Mouse (Mus musculus) midbrain, embryonic 12.5 days (tissue): ENCODE data around the gene Immp2l. TPM values are rescaled to one million over a fixed set of nuclear protein-coding genes. Genes with fewer than 3 reads are reported as not detected.

Source experiments
- ATAC-seq: fragments of 200-750 bp; cut with Nextera tagmentation; 2 replicates; pipeline ENCODE4 v1.8.0; 2017; ENCODE audit warnings: low read depth, moderate TSS enrichment, moderate library complexity; ENCODE audit not compliant: low FRiP score
- H3K27ac ChIP-seq: fragments of 300-500 bp; sonication (generic); replicated peaks from 2 replicates; pipeline ENCODE4 v1.5.1; 2016; ENCODE audit warnings: mild to moderate bottlenecking
- H3K27me3 ChIP-seq: fragments of 300-500 bp; sonication (generic); 2 replicates; pipeline ENCODE4 v1.6.1; 2016; ENCODE audit warnings: mild to moderate bottlenecking
- H3K36me3 ChIP-seq: fragments of 300-500 bp; sonication (generic); 2 replicates; pipeline ENCODE4 v1.6.1; 2016
- H3K4me1 ChIP-seq: fragments of 300-500 bp; sonication (generic); 2 replicates; pipeline ENCODE4 v1.6.1; 2016
- H3K4me2 ChIP-seq: fragments of 300-500 bp; sonication (generic); replicated peaks from 2 replicates; pipeline ENCODE4 v1.6.1; 2016; ENCODE audit warnings: mild to moderate bottlenecking, moderate library complexity
- H3K4me3 ChIP-seq: fragments of 300-500 bp; sonication (generic); 2 replicates; pipeline ENCODE4 v1.5.1; 2016; ENCODE audit warnings: mild to moderate bottlenecking
- H3K9ac ChIP-seq: fragments of 300-500 bp; sonication (generic); replicated peaks from 2 replicates; pipeline ENCODE4 v1.6.1; 2016; ENCODE audit warnings: mild to moderate bottlenecking, moderate library complexity
- H3K9me3 ChIP-seq: fragments of 300-500 bp; sonication (generic); 2 replicates; pipeline ENCODE4 v1.6.1; 2016; ENCODE audit warnings: mild to moderate bottlenecking
- WGBS: fragments of 180-500 bp; shearing (Covaris S2); methylation state at CpG from one replicate; pipeline ENCODE4 v1.1.7; 2016; 5-methylcytosine and 5-hydroxymethylcytosine counted together
- polyA plus RNA-seq: library from polyadenylated mRNA; unstranded; fragments of >200 nt; fragmentation: Nextera tagmentation; extraction: Ambion mirVana; gene quantifications from 2 replicates; pipeline ENCODE4 v1.2.1, GENCODE M21; 2016

Gene Immp2l
- polyA plus RNA-seq, 1 experiment from 2014 or later: 10.7 TPM

GRCm38 (mm10) chr12:41054006-41054791, 30.3 kb downstream of the Immp2l start:
- Histone ChIP-seq H3K36me3 (no peaks in the 10 kb centered on the region), H3K27me3 (no peaks in the 10 kb centered on the region), H3K4me3 (no peak overlapping the region), H3K9me3 (no peaks in the 10 kb centered on the region), H3K4me2 (no peak overlapping the region), H3K4me1 (no peaks in the 10 kb centered on the region), H3K27ac (no peak overlapping the region), H3K9ac (no peak overlapping the region)
- 0 out of 2 replicates have a peak, but pooled peaks have one; percentile 30 for ATAC-seq
- WGBS: 76% methylated on average over 11 of the region's 11 CpGs

DNA sequence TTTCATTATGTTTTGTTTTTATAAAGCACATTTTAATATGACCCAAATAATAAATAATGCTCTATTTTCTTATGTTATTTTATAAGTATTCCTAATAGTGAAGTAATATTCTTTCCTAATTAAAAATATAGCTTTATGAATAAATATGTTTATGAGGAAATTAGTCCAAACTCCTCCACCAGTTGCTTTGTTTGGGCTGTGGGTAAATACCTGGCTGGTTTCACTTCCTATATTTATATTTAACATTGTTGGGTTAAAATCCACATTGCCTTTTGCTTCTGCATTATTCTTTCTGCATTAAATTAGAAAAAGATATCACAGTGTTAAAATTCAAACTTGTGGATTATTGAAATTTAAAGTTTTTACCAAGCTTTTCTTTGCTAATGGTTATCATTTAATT, 32.1 kb downstream of the Immp2l start:
- ATAC-seq: no peak
- no peak overlapping the region for H3K9ac ChIP-seq
- no peaks in the 10 kb centered on the region for H3K27me3 ChIP-seq
- no peak overlapping the region for H3K27ac ChIP-seq
- H3K4me3 ChIP-seq: no peak overlapping the region
- no peaks in the 10 kb centered on the region for H3K9me3 ChIP-seq
- H3K4me2 ChIP-seq: no peak overlapping the region
- no peaks in the 10 kb centered on the region for H3K36me3 ChIP-seq
- H3K4me1 ChIP-seq: no peaks in the 10 kb centered on the region

GRCm38 (mm10) chr12:41063281-41063680, 39.4 kb downstream of the Immp2l start:
- Histone ChIP-seq H3K36me3 (no peaks in the 10 kb centered on the region), H3K4me2 (no peak overlapping the region), H3K27ac (no peak overlapping the region), H3K27me3 (no peaks in the 10 kb centered on the region), H3K9ac (no peak overlapping the region), H3K4me3 (no peak overlapping the region), H3K9me3 (no peaks in the 10 kb centered on the region), H3K4me1 (no peaks in the 10 kb centered on the region)
- no peak for ATAC-seq
- WGBS: 92% methylated on average over 3 of the region's 3 CpGs

DNA sequence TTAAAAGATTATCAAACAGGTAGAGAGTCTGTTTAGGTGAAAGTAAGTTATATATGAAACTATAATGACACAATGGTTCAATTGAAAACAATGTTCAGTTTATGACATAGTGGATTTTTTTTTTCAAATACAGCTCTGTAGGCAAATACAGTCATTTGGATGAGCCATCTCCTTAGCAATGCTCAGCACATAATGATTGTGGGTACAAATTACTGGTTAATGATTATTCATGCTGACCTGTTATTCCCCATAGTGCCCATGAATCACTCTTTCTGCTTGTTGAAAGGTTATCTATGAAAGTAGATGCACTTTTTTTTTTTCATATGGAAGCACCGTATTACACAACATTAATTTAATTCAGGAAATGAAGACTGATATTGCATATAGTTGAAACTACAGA, 58.0 kb downstream of the Immp2l start:
- 95% methylated on average over 1 of the region's 1 CpGs for WGBS
- H3K27ac ChIP-seq: no peak overlapping the region
- H3K4me3 ChIP-seq: no peak overlapping the region
- H3K9me3 ChIP-seq: no peaks in the 10 kb centered on the region
- H3K36me3 ChIP-seq: no peaks in the 10 kb centered on the region
- no peaks in the 10 kb centered on the region for H3K27me3 ChIP-seq
- no peak overlapping the region for H3K4me2 ChIP-seq
- H3K4me1 ChIP-seq: no peaks in the 10 kb centered on the region
- no peak for ATAC-seq
- no peak overlapping the region for H3K9ac ChIP-seq

DNA sequence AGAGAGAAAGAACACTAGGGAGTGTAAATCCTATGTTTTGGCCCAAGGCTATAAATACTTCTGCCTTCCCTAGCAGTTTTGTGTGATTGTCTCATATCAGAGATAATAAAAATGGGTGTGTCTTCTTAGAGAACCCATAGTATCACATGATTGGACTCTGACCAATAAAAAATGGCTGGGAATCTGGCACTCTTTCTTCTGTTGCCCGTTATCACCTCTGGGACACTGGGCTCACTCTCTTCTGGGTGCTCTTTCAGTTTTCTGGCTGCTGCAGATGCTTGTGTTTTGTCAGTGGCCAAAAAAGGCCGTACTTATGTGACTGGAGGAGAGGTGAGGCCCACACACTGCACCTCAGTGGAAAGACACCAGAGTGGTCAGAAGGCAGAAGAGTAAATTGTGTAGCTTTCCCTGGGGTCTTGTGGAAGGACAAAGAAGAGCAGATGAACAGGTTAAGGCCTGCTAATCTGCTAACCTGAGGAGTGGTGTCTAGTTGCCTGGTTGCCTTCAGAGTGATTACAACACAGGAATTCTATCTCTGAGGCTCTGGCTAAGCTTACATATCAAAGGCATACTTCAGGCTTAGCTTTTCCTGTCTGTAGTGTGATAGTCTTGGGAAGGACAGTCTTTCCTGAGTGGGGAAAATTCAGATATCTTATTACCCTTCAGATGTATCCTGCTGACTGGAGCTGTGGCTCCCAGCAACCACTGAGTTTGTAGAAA, 60.6 kb downstream of the Immp2l start:
- Histone ChIP-seq H3K36me3 (no peaks in the 10 kb centered on the region), H3K4me1 (no peaks in the 10 kb centered on the region), H3K4me2 (no peak overlapping the region), H3K27ac (no peak overlapping the region), H3K27me3 (no peaks in the 10 kb centered on the region), H3K4me3 (no peak overlapping the region), H3K9ac (no peak overlapping the region), H3K9me3 (no peaks in the 10 kb centered on the region)
- no peak for ATAC-seq
- 83% methylated on average over 2 of the region's 2 CpGs for WGBS

- no peaks in the 10 kb centered on the region for H3K9me3 ChIP-seq
- no peak overlapping the region for H3K4me2 ChIP-seq
- H3K4me1 ChIP-seq: no peaks in the 10 kb centered on the region
- no peaks in the 10 kb centered on the region for H3K36me3 ChIP-seq
- no peak overlapping the region for H3K27ac ChIP-seq
- no peak overlapping the region for H3K9ac ChIP-seq
- no peaks in the 10 kb centered on the region for H3K27me3 ChIP-seq
- ATAC-seq: no peak
- H3K4me3 ChIP-seq: no peak overlapping the region
- 89% methylated on average over 5 of the region's 5 CpGs for WGBS
Measured at GRCm38 (mm10) chr12:41089931-41090366, 66.1 kb downstream of the Immp2l start.

- H3K9me3 ChIP-seq: no peaks in the 10 kb centered on the region
- no peaks in the 10 kb centered on the region for H3K36me3 ChIP-seq
- WGBS: 83% methylated on average over 2 of the region's 2 CpGs
- no peak for ATAC-seq
- no peak overlapping the region for H3K4me2 ChIP-seq
- no peaks in the 10 kb centered on the region for H3K27me3 ChIP-seq
- H3K9ac ChIP-seq: no peak overlapping the region
- no peak overlapping the region for H3K4me3 ChIP-seq
- no peaks in the 10 kb centered on the region for H3K4me1 ChIP-seq
- H3K27ac ChIP-seq: no peak overlapping the region
Measured at GRCm38 (mm10) chr12:41090771-41091170, 66.9 kb downstream of the Immp2l start.

GRCm38 (mm10) chr12:41091316-41091715, 67.4 kb downstream of the Immp2l start:
- Histone ChIP-seq H3K4me3 (no peak overlapping the region), H3K9me3 (no peaks in the 10 kb centered on the region), H3K4me1 (no peaks in the 10 kb centered on the region), H3K9ac (no peak overlapping the region), H3K27me3 (no peaks in the 10 kb centered on the region), H3K4me2 (no peak overlapping the region), H3K27ac (no peak overlapping the region), H3K36me3 (no peaks in the 10 kb centered on the region)
- ATAC-seq: no peak
- 84% methylated on average over 2 of the region's 2 CpGs for WGBS

DNA sequence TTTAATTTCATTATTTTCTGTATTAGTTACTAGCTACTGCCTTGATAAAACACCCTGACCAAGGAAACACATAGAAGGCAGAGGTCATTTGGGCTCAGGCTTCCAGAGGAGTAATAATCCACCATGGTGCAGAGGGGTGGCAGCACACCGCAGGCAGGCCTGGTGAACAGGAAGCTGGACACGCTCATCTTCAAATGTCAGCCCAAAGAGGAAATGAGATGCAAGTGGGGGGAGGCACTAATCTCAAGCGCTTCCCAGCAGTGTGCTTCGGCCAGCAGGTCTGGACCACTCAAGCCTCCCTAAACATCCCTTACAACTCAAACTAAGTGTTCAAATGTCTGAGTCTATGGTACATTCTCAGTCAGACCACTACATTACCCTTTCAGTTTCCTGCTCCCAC, 72.2 kb downstream of the Immp2l start:
- H3K4me3 ChIP-seq: no peak overlapping the region
- no peak overlapping the region for H3K9ac ChIP-seq
- H3K4me1 ChIP-seq: no peaks in the 10 kb centered on the region
- ATAC-seq: no peak
- no peaks in the 10 kb centered on the region for H3K27me3 ChIP-seq
- no peak overlapping the region for H3K4me2 ChIP-seq
- no peak overlapping the region for H3K27ac ChIP-seq
- H3K36me3 ChIP-seq: no peaks in the 10 kb centered on the region
- 50% methylated on average over 4 of the region's 4 CpGs for WGBS
- no peaks in the 10 kb centered on the region for H3K9me3 ChIP-seq

DNA sequence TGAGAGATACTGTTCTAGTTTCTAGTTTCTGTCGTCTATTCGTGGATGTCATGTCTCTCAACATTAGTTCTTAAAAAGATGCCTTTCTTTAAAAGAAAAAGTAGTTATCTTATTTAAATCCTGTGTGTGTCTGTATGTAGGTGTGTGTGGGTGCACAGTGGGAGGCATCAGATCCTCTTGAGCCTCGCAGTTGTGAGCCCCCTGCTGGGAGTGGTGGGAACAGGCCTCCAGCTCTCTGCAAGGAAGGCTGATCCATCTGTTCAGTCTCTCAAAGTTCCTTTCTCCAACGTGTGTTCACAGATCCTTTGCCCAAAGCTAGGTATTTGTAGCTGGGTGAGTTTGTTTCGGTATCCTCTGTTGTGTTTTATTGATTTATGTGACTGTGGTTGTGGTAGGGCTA, 73.5 kb downstream of the Immp2l start:
- H3K36me3 ChIP-seq: no peaks in the 10 kb centered on the region
- H3K27me3 ChIP-seq: no peaks in the 10 kb centered on the region
- 55% methylated on average over 5 of the region's 5 CpGs for WGBS
- no peaks in the 10 kb centered on the region for H3K9me3 ChIP-seq
- ATAC-seq: no peak
- H3K4me3 ChIP-seq: no peak overlapping the region
- no peaks in the 10 kb centered on the region for H3K4me1 ChIP-seq
- no peak overlapping the region for H3K4me2 ChIP-seq
- H3K9ac ChIP-seq: no peak overlapping the region
- H3K27ac ChIP-seq: no peak overlapping the region

- Histone ChIP-seq H3K4me2 (no peak overlapping the region), H3K4me1 (no peaks in the 10 kb centered on the region), H3K4me3 (no peak overlapping the region), H3K27ac (no peak overlapping the region), H3K9me3 (no peaks in the 10 kb centered on the region), H3K27me3 (no peaks in the 10 kb centered on the region), H3K9ac (no peak overlapping the region), H3K36me3 (no peaks in the 10 kb centered on the region)
- WGBS: 10% methylated on average over 2 of the region's 2 CpGs
- peak; percentile 68; the same call in 1 of the 2 replicates for ATAC-seq
Measured at GRCm38 (mm10) chr12:41109011-41109410, 85.1 kb downstream of the Immp2l start.

DNA sequence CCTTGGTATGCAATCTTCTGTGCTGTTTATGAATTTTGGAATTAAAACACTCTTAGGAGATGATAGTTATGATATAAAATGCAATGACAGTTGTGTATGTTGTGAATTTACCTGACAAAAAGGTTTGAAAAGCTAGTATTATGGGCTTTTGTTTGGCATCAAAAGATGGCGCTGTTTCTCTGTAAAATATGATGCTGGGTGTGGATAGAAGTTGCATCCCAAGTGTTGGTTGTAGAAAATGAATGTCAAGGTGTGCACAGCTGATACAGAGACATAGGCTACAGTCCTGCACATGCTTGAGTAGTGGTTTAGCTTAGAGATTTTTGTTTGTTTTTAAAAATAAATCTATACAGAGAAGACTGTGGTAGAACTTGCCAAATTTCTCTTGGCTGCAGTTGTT, 87.6 kb downstream of the Immp2l start:
- Histone ChIP-seq H3K36me3 (no peaks in the 10 kb centered on the region), H3K4me3 (no peak overlapping the region), H3K9ac (no peak overlapping the region), H3K27ac (no peak overlapping the region), H3K9me3 (no peaks in the 10 kb centered on the region), H3K4me1 (no peaks in the 10 kb centered on the region), H3K4me2 (no peak overlapping the region), H3K27me3 (no peaks in the 10 kb centered on the region)
- WGBS: 51% methylated on average over 1 of the region's 1 CpGs
- no peak for ATAC-seq
